Mouse (Mus musculus) embryo, embryonic 9.5 days (tissue): ENCODE measurements around the gene Olfr1184.
"Not testable (repeated sequence)": the region's sequence is repeated elsewhere in the genome, so short reads cannot be mapped to it uniquely, and the experiment has no call there.

ENCODE experiments used
- DNase-seq: peaks from one replicate; pipeline ENCODE4 v3.0.0-alpha.2; 2017; ENCODE audit errors: extremely low spot score

Olfr1184 gene

GRCm38 (mm10) chr2:88483298-88483697 is at the start of gene Olfr1184:
Olfr1184 (plus strand) TSS chr2:88483598.
- no peak for DNase-seq

- no peak for DNase-seq
These were observed 34.4 kb upstream of the Olfr1184 start, which contains the start of gene Gm13757 for GRCm38 (mm10) chr2:88449031-88449430. Gm13757 (minus strand) TSS chr2:88449131.

GRCm38 (mm10) chr2:88454567-88454966 is 28.8 kb upstream of the Olfr1184 start, which contains the start of gene Olfr1183:
Olfr1183 (plus strand) TSS chr2:88454867.
- DNase-seq, result not testable (repeated sequence)

GRCm38 (mm10) chr2:88493020-88493419 is 9.6 kb downstream of the Olfr1184 start, which contains the start of gene Olfr1185-ps1:
Olfr1185-ps1 (plus strand) TSS chr2:88493320.
- DNase-seq, result no peak

GRCm38 (mm10) chr2:88518251-88518650 is 34.9 kb downstream of the Olfr1184 start, which contains the start of gene Olfr1186:
Olfr1186 (plus strand) TSS chr2:88518551.
- no peak for DNase-seq

GRCm38 (mm10) chr2:88525720-88526119 is 42.3 kb downstream of the Olfr1184 start:
- DNase-seq, result no peak
